Mouse (Mus musculus) neural tube, embryonic 11.5 days (tissue): ENCODE measurements around the gene Gm20388. TPM values are rescaled to one million over a fixed set of nuclear protein-coding genes. Genes with fewer than 3 reads are reported as not detected.

Source experiments
- ATAC-seq: fragments of 200-750 bp; cut with Nextera tagmentation; 2 replicates; pipeline ENCODE4 v1.8.0; 2017; ENCODE audit warnings: moderate number of reproducible peaks, mild to moderate bottlenecking, moderate TSS enrichment, moderate library complexity; ENCODE audit not compliant: insufficient read depth, low FRiP score, low TSS enrichment
- DNase-seq: peaks from one replicate; pipeline ENCODE4 v3.0.0-alpha.2; 2015; ENCODE audit warnings: low spot score
- H3K27ac ChIP-seq: fragments of 300-500 bp; sonication (generic); 2 replicates; pipeline ENCODE4 v1.5.1; 2014; ENCODE audit warnings: low read depth, mild to moderate bottlenecking, low read length
- H3K27me3 ChIP-seq: fragments of 300-500 bp; sonication (generic); 2 replicates; pipeline ENCODE4 v1.6.1; 2014; ENCODE audit warnings: mild to moderate bottlenecking, low read length, mixed read lengths; ENCODE audit not compliant: control insufficient read depth, insufficient read depth
- H3K36me3 ChIP-seq: fragments of 300-500 bp; sonication (generic); 2 replicates; pipeline ENCODE4 v1.6.1; 2014; ENCODE audit warnings: mild to moderate bottlenecking, low read length, moderate library complexity, mixed read lengths; ENCODE audit not compliant: control insufficient read depth, insufficient read depth
- H3K4me1 ChIP-seq: fragments of 300-500 bp; sonication (generic); 2 replicates; pipeline ENCODE4 v1.6.1; 2014; ENCODE audit warnings: low read length, mixed read lengths; ENCODE audit not compliant: control insufficient read depth, insufficient read depth
- H3K4me2 ChIP-seq: fragments of 300-500 bp; sonication (generic); 2 replicates; pipeline ENCODE4 v1.6.1; 2014; ENCODE audit warnings: low read depth, mild to moderate bottlenecking, moderate library complexity
- H3K4me3 ChIP-seq: fragments of 300-500 bp; sonication (generic); 2 replicates; pipeline ENCODE4 v1.5.1; 2014; ENCODE audit warnings: low read depth, low read length
- H3K9ac ChIP-seq: fragments of 300-500 bp; sonication (generic); 2 replicates; pipeline ENCODE4 v1.6.1; 2014; ENCODE audit warnings: mild to moderate bottlenecking, low read length
- H3K9me3 ChIP-seq: fragments of 300-500 bp; sonication (generic); 2 replicates; pipeline ENCODE4 v1.6.1; 2016; ENCODE audit warnings: low read length; ENCODE audit not compliant: control insufficient read depth
- WGBS: fragments of 180-500 bp; shearing (Covaris S2); extraction: QIAGEN DNeasy Blood & Tissue Kit; methylation state at CpG from one replicate; pipeline ENCODE4 v1.1.7; 2014; 5-methylcytosine and 5-hydroxymethylcytosine counted together
- polyA plus RNA-seq: library from polyadenylated mRNA; unstranded; fragments of >200 nt; fragmentation: Nextera tagmentation; extraction: Ambion mirVana; gene quantifications from 2 replicates; pipeline ENCODE4 v1.2.1, GENCODE M21; 2014

Gene Gm20388
- polyA plus RNA-seq, 1 experiment from 2014 or later: not detected

- 78% methylated on average over 1 of the region's 1 CpGs for WGBS
- no peaks in the 10 kb centered on the region for H3K4me1 ChIP-seq
- H3K36me3 ChIP-seq: peaks cover 9% of the 10 kb centered on the region
- H3K4me2 ChIP-seq: no peak overlapping the region
- no peak overlapping the region for H3K27ac ChIP-seq
- H3K27me3 ChIP-seq: no peaks in the 10 kb centered on the region
- H3K9me3 ChIP-seq: no peaks in the 10 kb centered on the region
- no peak overlapping the region for H3K9ac ChIP-seq
- ATAC-seq: no peak
- no peak overlapping the region for H3K4me3 ChIP-seq
- no peak for DNase-seq
These were observed 1970.2 kb downstream of the Gm20388 start for GRCm38 (mm10) chr8:121880818-121881217.

GRCm38 (mm10) chr8:121881921-121882320 is 1971.3 kb downstream of the Gm20388 start:
- Histone ChIP-seq H3K4me1 (no peaks in the 10 kb centered on the region), H3K27ac (no peak overlapping the region), H3K4me3 (no peak overlapping the region), H3K36me3 (peaks cover 11% of the 10 kb centered on the region), H3K4me2 (no peak overlapping the region), H3K9ac (no peak overlapping the region), H3K9me3 (no peaks in the 10 kb centered on the region), H3K27me3 (no peaks in the 10 kb centered on the region)
- ATAC-seq: no peak
- 79% methylated on average over 5 of the region's 5 CpGs for WGBS
- no peak for DNase-seq

DNA sequence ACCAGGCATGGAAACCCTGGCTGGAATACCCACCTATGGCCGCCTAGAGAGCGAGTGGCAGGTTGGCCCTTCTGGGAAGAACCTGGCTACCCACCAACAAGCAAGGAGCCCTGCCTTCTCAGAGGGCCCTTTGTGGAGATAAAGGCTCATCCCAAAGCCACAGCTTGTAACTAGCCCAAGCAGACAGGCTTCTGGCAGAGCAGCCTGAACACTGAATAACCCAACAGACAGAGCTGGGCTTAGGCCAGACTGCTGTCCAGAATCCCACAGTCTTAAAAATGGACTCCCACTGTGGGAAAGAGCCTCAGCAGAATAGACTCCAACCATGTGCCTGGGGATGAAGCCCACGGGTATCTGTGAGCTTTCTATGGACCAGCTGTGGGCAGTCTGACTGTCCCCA is 1973.5 kb downstream of the Gm20388 start:
- ATAC-seq: no peak
- WGBS: 95% methylated on average over 3 of the region's 3 CpGs

GRCm38 (mm10) chr8:121885001-121885400 is 1974.4 kb downstream of the Gm20388 start:
- peaks cover 11% of the 10 kb centered on the region for H3K36me3 ChIP-seq
- no peaks in the 10 kb centered on the region for H3K4me1 ChIP-seq
- no peak overlapping the region for H3K9ac ChIP-seq
- 94% methylated on average over 9 of the region's 9 CpGs for WGBS
- no peak overlapping the region for H3K27ac ChIP-seq
- no peak overlapping the region for H3K4me3 ChIP-seq
- ATAC-seq (no peak), DNase-seq (no peak)
- no peaks in the 10 kb centered on the region for H3K9me3 ChIP-seq
- no peaks in the 10 kb centered on the region for H3K27me3 ChIP-seq
- H3K4me2 ChIP-seq: no peak overlapping the region

More for the DNA sequence above, 1973.5 kb downstream of the Gm20388 start:
- no peaks in the 10 kb centered on the region for H3K27me3 ChIP-seq
- DNase-seq: no peak
- H3K4me1 ChIP-seq: no peaks in the 10 kb centered on the region
- no peak overlapping the region for H3K4me2 ChIP-seq
- no peaks in the 10 kb centered on the region for H3K9me3 ChIP-seq
- H3K36me3 ChIP-seq: peaks cover 11% of the 10 kb centered on the region
- no peak overlapping the region for H3K4me3 ChIP-seq
- H3K27ac ChIP-seq: no peak overlapping the region
- H3K9ac ChIP-seq: no peak overlapping the region

DNA sequence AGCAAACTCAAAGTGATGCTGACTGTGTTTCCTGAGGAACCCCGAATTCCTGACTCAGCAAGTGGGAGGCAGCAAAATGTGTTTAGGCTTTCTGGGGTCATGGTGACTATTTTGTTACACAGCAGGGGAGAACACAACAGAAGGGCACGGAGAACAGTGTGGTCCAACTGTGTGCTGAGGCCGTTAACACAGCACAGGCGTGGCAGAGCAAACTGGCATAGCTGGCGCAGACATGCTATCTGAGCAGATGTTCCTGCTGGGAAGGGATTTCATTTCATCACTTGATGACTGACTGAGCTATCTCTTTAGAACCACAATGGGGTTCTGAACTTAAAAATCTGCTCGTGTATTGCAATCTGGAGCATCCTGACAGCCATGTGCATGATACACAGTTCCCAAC is 1974.8 kb downstream of the Gm20388 start:
- no peaks in the 10 kb centered on the region for H3K4me1 ChIP-seq
- H3K36me3 ChIP-seq: peaks cover 9% of the 10 kb centered on the region
- no peak for ATAC-seq
- DNase-seq: no peak
- H3K4me2 ChIP-seq: no peak overlapping the region
- H3K9me3 ChIP-seq: no peaks in the 10 kb centered on the region
- no peaks in the 10 kb centered on the region for H3K27me3 ChIP-seq
- no peak overlapping the region for H3K9ac ChIP-seq
- H3K27ac ChIP-seq: no peak overlapping the region
- WGBS: 83% methylated on average over 6 of the region's 6 CpGs
- H3K4me3 ChIP-seq: no peak overlapping the region

DNA sequence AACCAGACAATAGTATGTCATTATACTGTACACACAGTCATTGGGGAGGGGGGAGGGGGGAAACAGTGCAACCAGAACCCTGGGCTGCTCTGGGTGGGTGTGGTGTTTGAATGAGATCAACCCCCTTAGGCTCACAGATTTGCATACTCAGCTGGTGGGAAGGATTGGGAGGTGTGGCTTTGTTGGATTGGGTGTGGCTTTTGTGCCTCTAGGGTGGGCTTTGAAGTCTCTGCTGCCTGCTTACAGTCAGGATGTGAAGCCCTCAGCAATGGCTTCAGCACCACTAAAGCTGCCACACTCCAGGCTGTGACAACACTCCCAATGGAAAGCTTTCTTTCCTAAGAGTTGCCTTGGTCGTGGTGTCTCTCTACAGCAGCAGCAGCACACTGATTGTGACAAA is 1976.9 kb downstream of the Gm20388 start:
- Histone ChIP-seq H3K9me3 (no peaks in the 10 kb centered on the region), H3K4me2 (no peak overlapping the region), H3K9ac (no peak overlapping the region), H3K36me3 (peaks cover 9% of the 10 kb centered on the region), H3K4me3 (no peak overlapping the region), H3K27me3 (no peaks in the 10 kb centered on the region), H3K4me1 (no peaks in the 10 kb centered on the region), H3K27ac (no peak overlapping the region)
- DNase-seq (no peak), ATAC-seq (no peak)
- WGBS: 67% methylated on average over 1 of the region's 1 CpGs

DNA sequence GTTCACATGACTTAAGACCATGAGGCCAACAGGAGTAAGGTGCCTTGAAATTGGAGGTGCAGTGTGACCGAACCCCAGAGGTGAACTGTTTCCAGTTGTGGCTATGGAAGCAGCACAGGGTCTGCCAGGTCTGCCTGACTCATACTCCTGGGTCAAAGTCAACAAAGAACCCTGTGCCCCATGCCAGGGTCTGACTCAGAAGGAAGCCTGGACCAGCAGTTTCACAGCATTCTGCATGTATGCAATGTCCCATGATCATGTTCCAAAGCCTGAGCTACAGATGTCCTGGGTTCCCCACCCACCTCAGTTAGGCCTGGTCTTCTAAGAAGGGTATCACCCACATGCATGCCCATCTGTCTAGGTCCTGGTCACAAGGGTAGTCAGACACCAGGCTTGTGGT is 1978.7 kb downstream of the Gm20388 start:
- peaks cover 4% of the 10 kb centered on the region for H3K36me3 ChIP-seq
- H3K4me2 ChIP-seq: no peak overlapping the region

GRCm38 (mm10) chr8:121889810-121890785 is 1979.5 kb downstream of the Gm20388 start:
- Histone ChIP-seq H3K9ac (no peak overlapping the region), H3K4me2 (no peak overlapping the region), H3K4me3 (no peak overlapping the region), H3K27ac (no peak overlapping the region), H3K9me3 (no peaks in the 10 kb centered on the region), H3K27me3 (no peaks in the 10 kb centered on the region), H3K4me1 (no peaks in the 10 kb centered on the region), H3K36me3 (peaks cover 2% of the 10 kb centered on the region)
- no peak for DNase-seq
- no peak for ATAC-seq
- WGBS: 85% methylated on average over 15 of the region's 15 CpGs

More for the DNA sequence above, 1978.7 kb downstream of the Gm20388 start:
- DNase-seq (no peak), ATAC-seq (no peak)
- Histone ChIP-seq H3K9ac (no peak overlapping the region), H3K9me3 (no peaks in the 10 kb centered on the region), H3K27ac (no peak overlapping the region), H3K4me1 (no peaks in the 10 kb centered on the region), H3K4me3 (no peak overlapping the region), H3K27me3 (no peaks in the 10 kb centered on the region)
- WGBS: 100% methylated on average over 1 of the region's 1 CpGs

- H3K27me3 ChIP-seq: no peaks in the 10 kb centered on the region
- H3K36me3 ChIP-seq: peaks cover 2% of the 10 kb centered on the region
- no peak overlapping the region for H3K4me2 ChIP-seq
- H3K4me3 ChIP-seq: no peak overlapping the region
- H3K9me3 ChIP-seq: no peaks in the 10 kb centered on the region
- no peak overlapping the region for H3K9ac ChIP-seq
- peaks cover 12% of the 10 kb centered on the region for H3K4me1 ChIP-seq
- ATAC-seq: no peak
- no peak overlapping the region for H3K27ac ChIP-seq
- no peak for DNase-seq
- 95% methylated on average over 5 of the region's 5 CpGs for WGBS
These were observed 1982.2 kb downstream of the Gm20388 start for GRCm38 (mm10) chr8:121892875-121893274.
